Mouse (Mus musculus) splenic B cell, adult 2 months (primary cell): ENCODE measurements around the gene Tnfrsf13b.
A peak's percentile ranks its signal among the peaks of the same experiment; 100 is the strongest.

Experiments used
- DNase-seq: peaks from one replicate; pipeline ENCODE4 v3.0.0-alpha.2; 2011; ENCODE audit warnings: low read depth, low spot score
- H3K27me3 ChIP-seq: 2 replicates; pipeline ENCODE4 v1.6.1; 2012; ENCODE audit warnings: mild to moderate bottlenecking, low read length, moderate library complexity, mixed read lengths; ENCODE audit not compliant: control insufficient read depth, poor library complexity, insufficient read depth, severe bottlenecking
- H3K36me3 ChIP-seq: 2 replicates; pipeline ENCODE4 v1.6.1; 2012; ENCODE audit warnings: mild to moderate bottlenecking, low read length, moderate library complexity, mixed read lengths; ENCODE audit not compliant: control insufficient read depth, poor library complexity, insufficient read depth, severe bottlenecking

Gene Tnfrsf13b

DNA sequence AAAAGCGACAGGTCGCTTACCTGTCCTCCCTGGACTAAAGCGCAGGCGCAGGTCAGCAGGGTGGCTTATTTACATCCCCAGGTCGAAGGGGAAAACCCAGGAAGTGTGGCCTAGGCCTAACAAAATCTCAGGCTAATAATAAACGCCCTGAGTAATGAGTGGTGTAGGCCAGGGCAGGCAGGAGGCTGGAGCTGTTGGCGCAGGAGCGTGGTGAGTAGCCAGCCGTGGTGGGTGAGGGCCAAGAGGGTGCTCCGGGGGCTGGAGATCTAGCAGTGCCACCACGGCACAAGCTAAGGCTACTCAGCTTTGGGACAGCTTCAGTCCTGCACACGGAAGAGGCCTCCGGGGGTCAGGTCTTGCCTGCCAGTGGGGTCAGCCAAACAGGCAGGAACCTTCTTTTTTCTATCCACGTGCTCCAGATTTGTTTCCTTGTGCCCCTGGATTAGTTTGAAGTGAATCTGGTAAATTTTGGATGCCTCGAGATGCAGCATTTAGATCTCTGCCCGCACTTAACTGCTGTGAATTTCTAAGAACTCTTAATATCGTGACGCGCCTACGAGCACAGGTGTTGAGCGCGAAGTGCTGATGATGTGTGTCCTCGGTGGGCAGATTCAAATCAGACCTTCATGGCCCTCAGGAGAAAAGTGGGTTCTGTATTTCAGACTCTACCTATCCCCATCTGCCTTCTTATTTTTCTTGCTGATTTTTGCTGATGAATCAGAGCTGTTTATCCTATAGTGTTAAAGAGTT, at the start of gene Tnfrsf13b:
Gene Tnfrsf13b, plus strand, starts transcription at position 150 of the 750 bp plus-strand sequence.
- H3K27me3 ChIP-seq: no peaks in the 10 kb centered on the region
- no peaks in the 10 kb centered on the region; the same call in 1 of the 2 replicates for H3K36me3 ChIP-seq
- peak; percentile 80 for DNase-seq

DNA sequence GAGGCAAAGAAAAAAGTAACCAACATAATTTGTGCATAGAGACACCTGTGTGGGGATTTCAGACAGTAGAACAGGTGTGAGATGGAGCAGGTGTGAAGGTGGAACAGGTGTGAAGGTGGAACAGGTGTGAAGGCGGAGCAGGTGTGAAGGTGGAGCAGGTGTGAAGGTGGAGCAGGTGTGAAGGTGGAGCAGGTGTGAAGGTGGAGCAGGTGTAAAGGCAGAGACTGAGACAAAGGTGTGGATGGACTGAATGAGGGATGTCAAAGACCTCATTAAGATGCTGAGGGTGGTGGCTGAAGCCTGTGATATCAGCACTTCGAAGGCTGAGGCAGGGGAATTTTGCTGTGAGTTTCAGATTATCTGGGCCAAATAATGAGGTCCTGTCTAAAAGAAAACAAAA, 44.9 kb upstream of the Tnfrsf13b start:
- no peak for DNase-seq
- Histone ChIP-seq H3K36me3 (no peaks in the 10 kb centered on the region), H3K27me3 (no peaks in the 10 kb centered on the region)

DNA sequence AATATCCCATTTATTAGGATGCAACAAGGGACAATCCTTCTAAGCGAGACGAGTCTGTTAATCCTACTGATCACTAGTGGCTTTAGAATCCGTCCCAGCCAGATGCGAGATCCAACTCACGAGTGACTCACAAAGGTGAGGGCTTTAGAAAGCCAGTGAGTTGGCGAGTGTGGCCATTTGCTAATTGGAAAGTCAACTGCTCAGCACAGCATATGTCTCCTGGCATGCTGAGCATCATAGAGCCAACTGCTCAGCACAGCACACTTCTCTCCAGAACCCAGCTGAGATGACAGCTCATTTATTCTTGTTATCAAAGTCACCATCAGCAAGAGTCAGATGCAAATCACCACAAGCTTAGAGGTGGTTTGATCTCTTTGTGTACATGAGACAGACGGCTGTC, 36.4 kb upstream of the Tnfrsf13b start:
- DNase-seq: no peak
- no peaks in the 10 kb centered on the region for H3K27me3 ChIP-seq

DNA sequence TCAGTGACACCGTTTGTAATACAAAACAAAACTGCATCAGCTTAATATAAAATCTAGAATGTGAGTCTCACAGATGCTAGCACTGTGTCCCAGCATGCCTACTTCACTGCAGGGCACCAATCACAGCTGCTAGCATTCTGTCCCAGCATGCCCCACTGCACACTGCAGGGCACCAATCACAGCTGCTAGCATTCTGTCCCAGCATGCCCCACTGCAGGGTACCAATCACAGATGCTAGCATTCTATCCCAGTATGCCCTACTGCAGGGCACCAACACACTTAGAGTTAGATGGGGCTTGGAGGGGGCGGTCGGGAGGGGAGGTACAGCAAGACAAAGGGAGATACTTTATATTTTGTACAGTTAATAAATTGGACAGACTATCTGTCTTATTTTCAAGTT, 35.4 kb upstream of the Tnfrsf13b start:
- Histone ChIP-seq H3K36me3 (no peaks in the 10 kb centered on the region), H3K27me3 (no peaks in the 10 kb centered on the region; the same call in 1 of the 2 replicates)
- no peak for DNase-seq

More for the DNA sequence above, 36.4 kb upstream of the Tnfrsf13b start:
- no peaks in the 10 kb centered on the region for H3K36me3 ChIP-seq

DNA sequence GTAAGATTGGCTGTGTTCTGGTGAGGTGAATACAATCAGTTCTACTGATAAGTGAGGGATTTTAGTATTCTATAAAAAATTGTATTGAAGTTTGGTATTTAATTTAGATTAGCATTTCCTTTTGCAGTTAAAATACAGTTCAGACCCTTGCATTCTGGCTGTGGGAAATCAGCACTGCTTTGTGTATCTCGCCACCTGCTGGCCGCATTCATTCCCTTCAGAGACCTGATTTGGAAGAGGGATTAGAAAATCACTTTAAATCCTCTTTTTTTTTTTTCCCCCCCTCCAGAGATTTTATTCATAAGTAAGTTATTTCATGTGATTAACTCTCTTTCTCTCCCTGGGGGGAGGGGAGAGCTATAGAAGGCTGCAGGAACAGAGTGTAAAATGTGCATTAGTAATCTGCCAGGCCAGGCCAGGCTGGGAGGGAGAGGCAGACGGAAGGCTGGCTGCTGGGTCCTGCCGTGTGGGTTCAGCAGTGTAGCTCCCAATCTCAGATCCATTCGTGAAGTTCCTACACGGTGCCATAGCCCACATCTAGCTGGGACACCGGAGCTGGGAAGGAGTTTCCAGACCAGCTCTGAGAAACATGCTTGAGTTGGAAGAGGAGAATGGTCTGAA, 34.8 kb upstream of the Tnfrsf13b start:
- H3K36me3 ChIP-seq: no peaks in the 10 kb centered on the region
- no peaks in the 10 kb centered on the region; the same call in 1 of the 2 replicates for H3K27me3 ChIP-seq
- peak; percentile 73 for DNase-seq

DNA sequence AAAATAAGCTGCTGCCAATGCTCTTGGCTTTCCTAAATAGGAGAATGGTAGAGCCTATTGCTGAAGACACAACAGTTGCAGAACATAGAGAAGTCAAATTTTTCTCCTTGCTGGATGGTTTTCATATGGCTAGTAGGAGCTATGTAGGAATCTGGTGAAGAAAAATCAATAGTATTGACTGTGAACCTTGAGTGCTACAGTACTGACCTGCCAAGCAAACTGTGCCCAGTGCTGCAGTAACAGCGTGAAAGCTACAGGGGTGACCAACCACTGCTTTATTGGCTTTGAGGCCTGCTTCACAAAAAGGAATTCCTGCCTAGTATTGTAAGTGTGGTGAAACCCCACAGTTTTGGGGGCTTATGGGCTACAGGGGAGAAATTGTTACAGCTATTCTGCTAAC, 28.5 kb upstream of the Tnfrsf13b start:
- Histone ChIP-seq H3K27me3 (no peaks in the 10 kb centered on the region; the same call in 1 of the 2 replicates), H3K36me3 (no peaks in the 10 kb centered on the region)
- no peak for DNase-seq

DNA sequence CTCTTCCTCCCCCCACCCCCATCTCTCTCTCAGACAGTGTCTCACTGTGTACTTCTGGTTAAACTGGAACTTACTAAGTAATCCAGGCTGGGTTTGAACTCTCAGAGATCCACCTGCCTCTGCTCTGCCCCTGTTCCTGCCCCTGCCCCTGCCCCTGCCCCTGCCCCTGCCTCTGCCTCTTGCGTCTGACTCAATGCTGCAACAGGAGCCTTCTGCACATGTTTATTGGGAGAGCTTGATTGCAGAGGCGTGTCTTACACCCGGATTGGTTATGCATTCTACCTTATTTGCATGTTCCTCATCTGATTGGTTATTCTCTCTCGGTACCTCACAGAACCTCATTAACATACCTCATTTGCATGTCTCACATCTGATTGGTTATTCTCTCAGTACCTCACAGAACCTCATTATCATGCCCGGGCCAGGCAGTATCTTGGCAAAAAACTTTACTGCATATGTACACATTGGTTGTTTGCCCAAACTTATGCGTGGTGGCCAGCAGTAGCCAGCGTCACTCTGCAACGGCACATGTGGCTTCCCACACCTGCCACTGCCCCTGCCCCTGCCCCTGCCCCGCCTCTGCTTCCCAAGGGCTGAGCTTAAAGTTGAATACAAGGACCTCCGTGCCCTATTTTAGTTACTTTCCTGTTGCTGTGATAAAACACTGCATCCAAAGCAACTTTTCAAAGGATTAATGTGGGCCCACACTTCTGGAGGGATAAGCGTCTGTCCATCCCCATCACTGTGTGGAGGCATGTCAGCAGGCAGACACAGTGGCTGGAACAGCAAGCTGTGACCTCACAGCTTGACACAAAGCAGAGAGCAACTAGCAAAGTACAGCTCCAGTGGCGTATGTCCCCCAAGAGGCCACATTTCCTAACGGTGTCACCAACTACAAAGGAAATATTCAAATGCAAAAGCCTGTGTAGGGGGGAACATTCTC, 23.9 kb upstream of the Tnfrsf13b start:
- H3K36me3 ChIP-seq: no peaks in the 10 kb centered on the region
- no peak for DNase-seq
- no peaks in the 10 kb centered on the region for H3K27me3 ChIP-seq

DNA sequence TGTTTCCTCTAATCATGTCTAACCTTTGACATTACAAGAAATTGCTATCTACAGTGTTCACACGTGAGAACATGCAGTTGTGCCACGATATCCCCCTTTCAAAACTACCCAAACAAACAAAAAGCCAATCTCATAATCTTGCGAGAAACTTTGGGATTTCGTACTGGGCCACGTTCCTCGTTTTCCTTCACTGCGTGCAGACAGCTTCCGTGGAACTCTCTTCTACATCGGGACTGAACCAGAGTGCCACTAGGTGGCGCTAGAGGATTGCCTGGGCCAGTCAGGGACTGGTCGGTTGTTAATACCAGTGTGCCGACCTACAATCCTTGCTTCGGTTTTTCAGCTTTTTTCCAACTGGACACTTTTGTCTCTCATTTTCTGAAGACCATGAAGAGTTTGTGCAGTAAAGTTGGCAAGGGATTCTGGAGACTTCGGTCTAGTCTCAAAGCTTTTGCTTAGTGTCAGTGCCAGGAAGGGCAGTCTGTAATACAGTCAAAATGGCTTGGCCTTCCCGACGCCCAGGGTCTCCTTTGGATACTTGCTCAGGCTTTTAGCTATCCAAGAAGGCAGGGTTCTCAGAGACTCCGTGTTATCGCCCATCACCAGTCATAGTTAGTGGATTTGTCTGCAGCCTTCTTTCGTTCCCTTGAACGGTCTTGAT, 22.2 kb upstream of the Tnfrsf13b start:
- Histone ChIP-seq H3K27me3 (no peaks in the 10 kb centered on the region), H3K36me3 (no peaks in the 10 kb centered on the region)
- DNase-seq: peak; percentile 94

DNA sequence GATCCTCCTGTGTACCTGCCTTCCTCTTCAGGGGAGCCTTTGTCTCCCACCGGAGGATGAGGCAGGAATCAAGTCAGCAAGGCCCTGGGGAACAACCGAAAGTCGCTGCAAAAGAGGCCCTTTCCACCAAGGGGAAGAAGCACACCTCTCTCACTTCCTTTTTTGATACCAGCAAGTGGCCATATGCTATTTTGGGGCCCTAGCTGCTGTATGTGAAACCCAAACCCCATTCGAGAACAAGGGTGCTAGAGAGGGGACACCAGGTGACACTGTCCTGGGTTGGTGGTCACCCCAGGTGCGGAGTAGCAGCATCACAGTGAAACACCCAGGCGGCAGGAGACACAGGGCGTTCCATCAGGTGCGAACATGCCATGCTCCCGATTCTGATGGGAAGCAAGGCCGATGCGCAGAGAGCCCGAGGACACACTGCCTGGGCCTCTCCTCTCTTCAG, 17.6 kb upstream of the Tnfrsf13b start:
- H3K36me3 ChIP-seq: no peaks in the 10 kb centered on the region
- no peaks in the 10 kb centered on the region for H3K27me3 ChIP-seq
- peak; percentile 84 for DNase-seq

DNA sequence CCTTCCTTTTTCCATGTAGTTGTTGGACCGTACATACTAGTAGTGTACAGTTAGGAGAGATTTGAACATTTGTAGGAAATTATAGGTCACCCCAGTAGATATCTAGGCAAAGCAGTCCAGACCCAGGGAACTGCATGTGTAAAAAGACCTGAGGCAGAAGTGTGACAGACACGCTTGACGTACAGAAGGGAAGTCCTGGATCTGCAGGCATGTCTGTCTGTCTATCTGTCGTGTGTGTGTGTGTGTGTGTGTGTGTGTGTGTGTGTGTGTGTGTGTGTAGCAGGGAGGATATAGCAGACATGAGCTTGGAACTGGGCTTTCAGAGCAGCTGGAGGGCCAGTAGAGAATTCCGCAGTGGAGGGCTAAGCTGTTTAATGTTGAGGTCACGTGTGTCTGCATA, 16.8 kb upstream of the Tnfrsf13b start:
- H3K36me3 ChIP-seq: no peaks in the 10 kb centered on the region
- DNase-seq: peak; percentile 62
- H3K27me3 ChIP-seq: no peaks in the 10 kb centered on the region

DNA sequence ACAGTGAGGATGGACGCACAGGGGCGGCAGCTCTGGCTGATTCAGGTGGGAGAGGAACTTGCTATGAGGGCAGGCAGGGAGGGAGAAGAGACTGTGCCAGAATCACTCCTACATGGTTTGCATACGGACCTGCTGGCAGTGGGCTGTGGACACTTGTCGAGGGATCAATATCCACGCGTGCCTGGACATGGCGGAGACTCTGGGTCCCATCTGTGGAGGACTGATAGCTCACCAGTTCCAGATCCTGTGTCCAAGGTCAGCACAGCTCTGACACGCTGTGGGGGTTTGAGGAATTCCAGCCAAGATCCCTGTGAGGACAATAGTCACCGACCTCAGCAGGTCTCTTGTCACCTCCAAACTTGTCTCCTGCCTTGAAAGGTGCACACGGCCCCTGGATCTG, 16.4 kb upstream of the Tnfrsf13b start:
- H3K27me3 ChIP-seq: no peaks in the 10 kb centered on the region
- DNase-seq: no peak
- no peaks in the 10 kb centered on the region for H3K36me3 ChIP-seq

DNA sequence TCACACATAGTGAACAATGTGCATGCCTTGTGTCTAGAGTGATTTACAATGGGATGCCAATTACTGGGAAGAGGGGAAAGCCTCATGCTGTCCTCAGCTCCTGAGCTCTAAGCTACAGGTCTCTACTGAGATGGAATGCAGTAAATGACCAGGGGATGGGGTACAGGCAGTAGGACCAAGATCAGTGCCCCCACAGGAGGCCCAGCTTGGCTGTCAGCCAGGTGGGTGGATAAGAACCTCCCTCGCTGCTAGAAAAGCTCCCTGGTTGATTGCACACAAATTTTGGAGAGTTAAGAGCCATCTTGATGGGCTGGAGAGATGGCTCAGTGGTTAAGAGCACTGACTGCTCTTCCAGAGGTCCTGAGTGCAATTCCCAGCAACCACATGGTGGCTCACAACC, 15.6 kb upstream of the Tnfrsf13b start:
- DNase-seq: no peak
- Histone ChIP-seq H3K36me3 (no peaks in the 10 kb centered on the region), H3K27me3 (no peaks in the 10 kb centered on the region)

DNA sequence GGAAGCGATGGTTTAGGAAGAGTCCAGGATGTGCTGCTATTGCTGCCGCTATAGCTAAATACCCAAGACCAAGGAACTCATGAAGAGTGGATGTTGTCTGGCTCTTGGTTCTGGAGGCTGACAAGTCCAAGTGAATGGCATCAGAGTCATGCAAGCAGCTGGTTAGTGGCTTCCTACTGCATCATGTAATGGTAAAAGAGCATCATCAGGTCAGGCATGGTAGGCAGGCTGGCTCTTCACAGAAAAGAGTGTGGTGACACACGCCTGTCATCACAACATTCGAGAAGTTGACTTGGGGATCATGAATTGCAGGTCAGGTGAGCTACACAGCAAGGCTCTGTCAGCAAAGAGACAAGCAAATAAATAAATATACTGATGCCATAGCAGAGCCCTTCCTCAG, 15.1 kb upstream of the Tnfrsf13b start:
- no peak for DNase-seq
- H3K27me3 ChIP-seq: no peaks in the 10 kb centered on the region

DNA sequence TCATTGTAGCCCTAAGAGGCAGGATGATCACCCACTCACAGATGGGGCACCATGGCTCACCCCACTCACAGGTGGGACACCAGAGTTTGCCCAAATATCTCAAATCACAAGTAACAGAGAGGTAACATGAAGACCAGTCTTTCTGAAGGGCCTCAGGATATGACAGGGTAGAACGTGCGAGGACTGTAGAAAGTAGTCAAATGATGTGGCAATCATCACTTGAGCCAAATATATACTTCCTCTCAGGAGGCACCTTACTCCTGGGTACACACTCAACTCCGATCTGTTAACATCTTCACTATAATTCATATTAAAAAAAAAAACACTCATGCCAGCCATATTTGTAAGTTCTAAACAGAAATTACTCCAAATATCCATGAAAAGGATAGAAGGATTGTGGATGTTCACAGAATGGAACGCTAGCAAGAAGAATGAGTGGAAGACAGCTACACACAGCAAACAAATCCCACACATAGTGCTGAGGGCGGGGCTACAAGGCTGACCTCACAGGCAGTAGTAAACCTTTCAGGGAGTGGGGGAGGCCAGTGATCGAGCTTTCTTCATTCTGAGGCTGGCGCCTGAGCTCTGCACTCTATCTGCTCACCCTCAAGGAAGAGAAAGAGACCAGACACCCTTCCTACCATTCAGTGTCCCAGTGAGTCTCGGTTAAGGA, 14.1 kb upstream of the Tnfrsf13b start:
- DNase-seq: peak; percentile 83
- Histone ChIP-seq H3K36me3 (no peaks in the 10 kb centered on the region), H3K27me3 (no peaks in the 10 kb centered on the region)

More for the DNA sequence above, 15.1 kb upstream of the Tnfrsf13b start:
- no peaks in the 10 kb centered on the region for H3K36me3 ChIP-seq
